Mouse (Mus musculus): ENCODE measurements around the gene Lrp8. TPM values are rescaled to one million over a fixed set of nuclear protein-coding genes. Genes with fewer than 3 reads are reported as not detected.

Lrp8 gene
- total RNA-seq, 2 experiments from 2014 or later, result 207 to 215 TPM

DNA sequence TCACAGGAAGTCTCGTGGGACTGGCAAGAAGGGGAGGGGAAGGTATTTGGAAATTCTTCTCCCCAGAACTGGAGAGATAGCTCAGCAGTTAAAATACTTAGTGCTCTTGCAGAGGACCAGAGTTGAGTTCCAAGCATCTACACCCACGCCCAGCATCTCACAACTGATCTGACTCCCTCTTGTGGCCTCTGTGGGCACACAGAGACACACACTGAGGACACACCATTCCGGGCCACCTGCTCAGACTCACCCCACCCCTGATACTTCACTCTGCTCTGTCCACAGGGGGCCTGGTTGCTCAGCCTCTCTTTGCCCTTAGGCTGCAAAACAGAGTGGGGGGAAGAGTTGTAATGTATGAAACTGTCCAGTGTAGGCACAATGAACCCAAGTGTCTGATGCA, 3.4 kb downstream of the Lrp8 start:
- intact Hi-C loops (cut with DNase I), result no loop called here
- no peak for DNase-seq

- DNase-seq, result no peak
- intact Hi-C loops (cut with DNase I), result no loop called here
Measured at GRCm38 (mm10) chr4:107807796-107808195, 5.7 kb downstream of the Lrp8 start.

DNA sequence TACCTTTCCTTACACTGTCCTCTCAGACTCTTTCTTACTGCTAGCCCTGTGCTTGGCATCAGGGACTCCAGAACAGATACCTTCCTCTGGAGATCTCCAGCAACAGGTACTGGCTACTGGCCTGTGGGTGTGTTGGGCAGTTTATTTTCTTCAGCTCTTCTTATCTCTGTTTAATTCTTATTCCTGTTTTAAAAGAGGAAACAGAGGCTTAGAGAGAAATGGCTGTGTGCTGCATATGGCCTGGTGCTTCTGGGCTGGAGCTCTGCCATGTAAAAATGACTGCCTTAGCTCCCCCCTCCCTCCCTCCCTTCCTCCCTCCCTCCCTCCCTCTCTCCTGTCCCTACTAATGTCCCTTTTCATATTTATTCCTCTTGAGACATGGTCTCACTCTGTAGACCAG, 6.6 kb downstream of the Lrp8 start:
- DNase-seq, result no peak
- intact Hi-C loops (cut with DNase I), result no loop called here

DNA sequence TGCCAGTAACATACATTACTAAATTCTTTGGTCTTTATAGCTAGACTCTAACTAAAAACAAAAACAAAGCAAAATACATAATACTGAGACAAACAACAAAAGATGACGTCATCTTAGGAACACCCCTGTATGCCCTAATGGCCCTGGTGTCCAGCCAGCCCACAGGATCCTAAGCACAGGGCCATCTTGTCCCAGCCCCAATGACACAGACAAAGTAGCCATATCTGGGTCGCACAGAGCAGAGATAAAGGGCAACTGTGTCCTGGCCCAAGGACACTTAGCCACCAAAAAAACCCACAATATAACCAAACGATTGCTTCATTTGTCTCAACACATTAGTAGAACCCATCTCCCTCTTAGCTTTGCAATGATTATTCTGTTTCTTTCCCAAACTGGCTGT, 8.9 kb downstream of the Lrp8 start:
- intact Hi-C loops (cut with DNase I), result no loop called here
- no peak for DNase-seq

DNA sequence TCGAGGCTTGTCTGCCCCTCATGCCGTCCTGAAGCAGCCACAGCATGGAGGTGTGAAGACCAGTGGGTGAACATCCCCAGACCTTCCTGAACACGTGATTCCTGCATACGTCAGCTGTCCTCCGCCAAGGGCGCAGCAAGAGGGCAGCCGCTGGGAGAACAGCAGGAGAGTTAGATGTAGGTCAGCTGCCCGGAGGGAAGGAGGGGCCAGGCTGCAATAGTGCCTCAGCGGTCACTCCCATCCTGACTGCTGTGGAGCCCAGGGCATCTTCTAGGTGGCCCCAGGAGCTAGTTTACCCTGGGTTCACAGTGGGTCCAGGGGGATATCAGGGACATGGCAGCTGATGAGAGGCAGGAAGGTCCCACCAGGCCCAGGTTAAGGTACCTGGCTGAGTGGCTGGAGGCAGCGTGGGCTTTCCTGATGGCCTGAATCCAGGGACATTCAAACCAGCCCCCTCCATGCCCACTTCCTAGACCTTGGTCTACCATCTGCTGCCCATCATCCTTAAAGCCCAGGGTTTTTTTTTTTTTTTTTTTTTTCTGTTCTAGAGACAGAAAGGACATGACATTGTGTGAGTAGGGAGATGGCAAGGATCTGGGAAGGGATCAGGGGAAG, 9.8 kb downstream of the Lrp8 start:
- intact Hi-C loops (cut with DNase I), result no loop called here
- no peak for DNase-seq

GRCm38 (mm10) chr4:107812336-107812735, 10.3 kb downstream of the Lrp8 start:
- intact Hi-C loops (cut with DNase I), result no loop called here

GRCm38 (mm10) chr4:107816459-107816858, 14.4 kb downstream of the Lrp8 start:
- no peak for DNase-seq
- intact Hi-C loops (cut with DNase I), result no loop called here

More at GRCm38 (mm10) chr4:107812336-107812735, 10.3 kb downstream of the Lrp8 start:
- DNase-seq, result no peak

DNA sequence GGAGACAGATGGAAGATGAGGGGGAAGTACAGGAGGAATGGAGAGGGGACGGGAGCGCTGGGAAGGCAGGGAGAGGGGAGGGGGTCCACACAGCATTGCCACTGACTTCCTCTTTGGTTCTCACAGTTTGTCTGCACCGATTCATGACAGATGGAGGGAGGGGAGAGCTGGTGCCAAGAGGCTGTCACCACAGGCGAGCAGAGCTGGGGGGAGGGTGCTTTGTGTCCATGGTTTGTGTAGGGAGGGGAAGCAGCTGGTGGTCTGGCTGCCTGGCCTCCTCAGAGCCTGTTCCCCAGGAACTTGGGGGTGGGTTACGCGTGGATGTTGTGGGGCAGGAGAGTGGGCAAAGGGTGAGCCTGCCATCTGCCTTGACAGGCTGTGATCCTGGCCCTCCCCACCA, 15.4 kb downstream of the Lrp8 start:
- intact Hi-C loops (cut with DNase I), result no loop called here
- peak; percentile 84 for DNase-seq

- intact Hi-C loops (cut with DNase I), result no loop called here
- DNase-seq, result no peak
Measured at GRCm38 (mm10) chr4:107819990-107820719, 18.1 kb downstream of the Lrp8 start.

DNA sequence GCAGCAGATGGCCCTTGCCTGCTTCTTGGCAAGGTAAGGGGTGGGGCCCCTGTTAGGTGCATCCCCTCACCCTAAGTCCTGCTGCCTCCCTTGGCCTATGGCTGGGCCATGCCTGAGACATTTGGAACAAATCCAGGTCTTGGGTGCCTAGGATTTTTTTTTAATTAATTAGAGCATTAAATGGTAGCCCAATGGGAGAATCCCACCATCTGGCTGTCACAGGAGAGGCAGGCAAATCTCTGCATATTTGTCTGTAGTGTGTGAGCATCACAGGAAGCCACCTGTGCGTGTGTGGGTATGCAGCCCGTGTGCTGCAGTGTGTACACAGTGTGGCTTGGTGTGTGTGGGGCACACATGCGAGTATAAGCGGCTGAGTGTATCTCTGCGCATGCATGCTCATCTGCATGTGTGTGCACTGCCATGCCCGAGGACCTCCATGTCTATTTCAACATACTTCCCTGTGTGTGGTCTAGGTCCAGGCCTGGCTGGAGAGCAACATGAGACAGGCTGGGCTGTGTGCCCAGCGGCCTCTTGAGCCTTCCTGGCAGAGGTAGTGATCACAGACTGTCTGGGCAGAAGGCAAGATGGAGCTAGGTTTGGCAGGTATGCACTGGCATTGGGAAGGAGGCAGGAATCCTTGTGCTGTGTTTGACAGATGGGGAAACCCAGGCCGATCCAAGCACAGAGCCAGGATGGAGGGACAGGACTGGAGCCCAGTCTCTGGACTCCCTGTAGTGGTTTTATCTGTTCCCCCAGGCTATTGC, 19.0 kb downstream of the Lrp8 start:
- peak; percentile 93 for DNase-seq
- intact Hi-C loops (cut with DNase I), result no loop called here

- intact Hi-C loops (cut with DNase I), result no loop called here
- no peak for DNase-seq
Measured at GRCm38 (mm10) chr4:107822936-107823411, 20.9 kb downstream of the Lrp8 start.

- intact Hi-C loops (cut with DNase I), result no loop called here
- peak; percentile 88 for DNase-seq
Measured at GRCm38 (mm10) chr4:107823511-107823910, 21.4 kb downstream of the Lrp8 start.

DNA sequence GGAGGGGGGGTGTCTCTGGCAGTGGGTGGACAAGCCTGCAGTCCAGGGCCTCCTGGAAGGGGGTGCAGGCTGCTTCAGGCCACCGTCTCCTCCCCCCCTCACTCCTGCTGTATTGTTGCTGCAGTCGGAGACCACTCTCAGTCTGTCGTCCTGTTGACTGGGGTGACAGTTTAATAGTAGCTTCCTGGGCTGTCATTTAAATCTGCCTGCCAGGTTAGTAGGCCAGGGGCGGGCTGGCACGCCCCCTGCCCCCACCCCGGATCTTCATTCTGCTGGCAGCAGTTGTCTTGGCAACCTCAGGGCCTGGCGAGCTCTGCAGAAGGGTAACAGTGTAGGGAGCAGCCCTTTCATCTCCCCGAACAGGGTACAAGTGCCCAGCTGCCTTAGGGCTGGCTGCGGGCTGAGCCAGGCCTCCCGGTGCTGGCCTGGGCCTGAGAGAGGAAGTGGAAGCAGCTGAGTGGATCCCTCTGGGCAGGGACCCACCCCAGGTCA, 26.7 kb downstream of the Lrp8 start:
- DNase-seq, result peak; percentile 80
- intact Hi-C loops (cut with DNase I), result no loop called here

DNA sequence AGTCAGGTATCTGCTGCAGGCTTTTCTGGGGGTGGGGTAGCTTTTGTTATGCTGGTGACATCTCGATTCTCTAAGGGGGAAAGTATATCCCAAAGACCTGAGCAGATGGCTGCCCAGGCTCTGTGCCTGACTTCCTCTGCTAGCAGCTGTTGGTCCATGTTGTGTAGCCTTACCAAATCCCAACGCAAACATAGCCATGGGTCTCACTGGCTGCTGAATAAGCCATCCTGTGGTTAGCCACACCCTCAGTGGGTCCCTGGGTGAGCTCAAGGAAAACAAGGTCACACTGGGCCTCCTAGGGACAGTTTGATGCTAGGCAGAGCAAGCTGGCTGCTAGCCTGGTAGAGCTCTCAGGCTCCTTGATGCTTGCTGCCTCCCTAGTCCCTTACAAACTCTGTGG, 27.6 kb downstream of the Lrp8 start:
- DNase-seq, result no peak
- intact Hi-C loops (cut with DNase I), result no loop called here

GRCm38 (mm10) chr4:107830189-107830588, 28.1 kb downstream of the Lrp8 start:
- intact Hi-C loops (cut with DNase I), result no loop called here

DNA sequence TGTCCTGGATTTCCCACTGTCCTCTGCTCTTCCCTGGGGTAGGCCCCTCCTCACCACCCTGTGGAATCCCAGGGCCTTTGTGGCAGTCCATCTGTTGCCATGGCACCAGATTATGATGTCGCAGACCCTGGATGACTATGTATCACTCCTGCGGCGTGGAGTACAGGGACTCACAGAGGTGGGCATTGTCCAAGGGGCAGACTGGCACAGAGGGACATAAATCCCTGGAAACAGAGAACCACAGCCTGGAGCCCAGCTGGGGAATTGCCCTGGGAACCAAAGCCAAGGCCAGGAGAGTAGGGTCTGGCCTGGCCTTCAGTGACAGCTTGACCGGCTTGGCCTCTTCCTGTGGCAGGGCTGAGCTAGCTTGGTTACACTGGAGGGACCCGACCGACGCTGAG, 28.8 kb downstream of the Lrp8 start:
- DNase-seq, result peak; percentile 51
- intact Hi-C loops (cut with DNase I), result no loop called here

More at GRCm38 (mm10) chr4:107830189-107830588, 28.1 kb downstream of the Lrp8 start:
- DNase-seq, result no peak

DNA sequence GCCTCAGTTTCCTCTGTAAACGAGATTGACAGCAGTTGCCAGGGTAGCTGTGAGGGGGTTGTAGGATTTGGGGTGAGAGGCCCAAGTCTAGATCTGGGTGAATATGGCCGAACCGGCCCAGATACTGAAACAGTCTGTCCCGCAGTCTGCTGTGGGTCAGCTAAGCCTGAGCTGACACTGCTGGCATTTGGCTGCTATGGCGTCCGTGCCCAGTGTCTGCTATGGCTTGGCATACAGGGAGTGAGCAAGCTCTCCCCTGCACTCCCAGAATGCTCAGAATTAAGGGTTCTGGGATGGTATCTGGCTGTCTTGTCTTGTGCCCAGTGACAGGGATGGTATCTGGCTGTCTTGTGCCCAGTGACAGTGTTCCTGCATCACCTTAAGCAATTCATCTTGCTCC, 29.6 kb downstream of the Lrp8 start:
- no peak for DNase-seq
- intact Hi-C loops (cut with DNase I), result no loop called here

DNA sequence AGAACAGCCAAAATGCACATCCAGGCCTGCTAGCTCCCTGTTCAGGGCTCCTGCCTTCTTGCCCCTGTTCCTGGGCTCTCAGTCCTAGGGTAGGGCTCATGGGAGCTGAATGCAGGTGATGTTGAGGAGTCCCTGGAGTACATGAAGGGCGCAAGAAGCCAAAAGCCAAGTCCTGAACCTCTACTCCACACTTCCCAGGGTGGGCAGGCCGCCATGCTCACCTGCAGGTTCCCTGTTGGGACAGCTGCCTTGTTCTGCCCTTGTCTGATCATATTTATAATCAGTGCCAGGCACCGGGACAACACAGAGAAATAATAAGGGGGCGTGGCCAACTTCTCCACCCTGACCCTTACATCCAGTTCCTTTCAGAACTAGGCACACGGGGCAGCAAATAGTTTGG, 31.5 kb downstream of the Lrp8 start:
- DNase-seq, result no peak
- intact Hi-C loops (cut with DNase I), result no loop called here

DNA sequence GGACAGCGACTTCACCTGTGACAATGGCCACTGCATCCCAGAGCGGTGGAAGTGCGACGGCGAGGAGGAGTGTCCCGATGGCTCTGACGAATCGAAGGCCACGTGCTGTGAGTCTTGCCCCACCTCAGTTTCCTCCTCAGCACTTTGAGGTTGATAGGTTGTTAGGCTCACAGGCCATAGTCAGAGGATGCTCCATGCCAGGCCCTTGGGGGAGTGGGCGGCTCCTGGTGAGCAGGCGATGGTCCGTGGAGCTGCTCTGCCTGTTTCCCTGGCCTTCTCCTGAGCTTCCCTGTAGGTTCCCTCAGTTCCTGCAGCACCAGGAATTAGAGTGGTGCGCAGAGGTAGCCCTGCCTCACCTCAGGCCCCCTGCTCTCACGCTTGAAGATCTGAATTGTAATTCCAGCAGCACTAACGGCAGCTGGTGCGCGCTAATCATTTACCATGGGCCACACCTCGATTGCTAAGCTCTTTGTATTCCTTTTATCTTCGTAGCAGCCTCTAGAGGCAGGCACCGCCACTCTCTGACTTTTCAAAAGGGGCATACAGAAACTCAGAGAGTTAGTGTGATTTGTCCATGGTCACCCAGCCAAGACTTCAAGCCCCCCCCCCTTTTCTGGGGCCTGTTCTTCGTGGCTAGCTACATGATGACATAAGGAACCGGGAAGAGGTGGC, 32.7 kb downstream of the Lrp8 start:
- no peak for DNase-seq
- intact Hi-C loops (cut with DNase I), result loop anchor here (5.0 kb wide), 1 partner anchor 32 kb away; the partner anchor contains the start of gene Lrp8

- intact Hi-C loops (cut with DNase I), result loop anchor here (5.0 kb wide), 1 partner anchor 33 kb away; the partner anchor contains the start of gene Lrp8
- no peak for DNase-seq
Measured at GRCm38 (mm10) chr4:107835508-107835909, 33.4 kb downstream of the Lrp8 start.

- intact Hi-C loops (cut with DNase I), result loop anchor here (5.0 kb wide), 1 partner anchor 34 kb away; the partner anchor contains the start of gene Lrp8
- peak; percentile 94 for DNase-seq
Measured at GRCm38 (mm10) chr4:107836758-107837157, 34.7 kb downstream of the Lrp8 start.

Measured in left cerebral cortex, postnatal 4 days (tissue).